Mouse (Mus musculus) embryonic fibroblast, embryonic 13.5 days (primary cell): ENCODE results near the gene Lasp1.

ENCODE experiments used
- CTCF ChIP-seq: IDR thresholded peaks from 2 replicates; pipeline ENCODE4 v1.5.1; 2011; ENCODE audit warnings: mild to moderate bottlenecking, control low read depth, low read length, moderate library complexity, borderline replicate concordance; ENCODE audit not compliant: insufficient read depth
- POLR2A ChIP-seq: IDR thresholded peaks from 2 replicates; pipeline ENCODE4 v1.6.1; 2011; ENCODE audit warnings: low read depth, mild to moderate bottlenecking, control low read depth, low read length, moderate library complexity

GRCm38 (mm10) chr11:97804841-97805661 is 6.3 kb downstream of the Lasp1 start:
- TF ChIP-seq CTCF (no peak), POLR2A (no peak)
